Mouse (Mus musculus) G1E (cell line): ENCODE measurements around the gene Itgb6.

Experiments used
- CTCF ChIP-seq: IDR thresholded peaks from 2 replicates; pipeline ENCODE4 v1.5.1; 2012; ENCODE audit warnings: low read depth, low read length, inconsistent platforms, mixed read lengths
- GATA1 ChIP-seq: IDR thresholded peaks from 2 replicates; pipeline ENCODE4 v1.6.1; 2012; ENCODE audit warnings: borderline replicate concordance, low read length, inconsistent platforms, mixed read lengths
- POLR2AphosphoS5 ChIP-seq: IDR thresholded peaks from 2 replicates; pipeline ENCODE4 v1.6.1; 2012; ENCODE audit warnings: low read depth, low read length, inconsistent platforms; ENCODE audit not compliant: insufficient replicate concordance

DNA sequence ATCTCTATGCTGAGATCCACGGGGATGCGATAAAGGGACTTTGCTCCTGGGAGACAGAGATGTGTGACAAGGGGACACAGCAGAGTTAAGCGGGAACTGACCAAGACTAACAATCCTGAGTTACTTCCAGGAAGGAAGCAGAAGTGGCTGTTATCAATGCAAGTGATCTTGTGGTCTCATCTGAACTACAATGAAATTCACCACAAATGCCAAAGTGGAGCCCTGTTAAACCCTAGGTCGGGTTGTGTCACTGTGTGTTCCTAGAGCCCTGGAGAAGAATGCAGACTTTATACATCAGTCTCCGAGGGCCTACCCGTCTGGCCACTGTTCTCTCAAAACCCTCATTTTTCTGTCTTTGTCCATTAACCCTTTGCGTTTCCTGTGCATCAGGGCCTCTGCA, 8.0 kb downstream of the Itgb6 start:
- TF ChIP-seq CTCF (no peak), GATA1 (no peak), POLR2AphosphoS5 (no peak)
